Mouse (Mus musculus) embryo, embryonic 10.5 days (tissue): ENCODE results near the gene Dnajc30.
"Not testable (repeated sequence)": the region's sequence is repeated elsewhere in the genome, so short reads cannot be mapped to it uniquely, and the experiment has no call there.

Experiments
- DNase-seq: peaks from one replicate; pipeline ENCODE4 v3.0.0-alpha.2; 2015; ENCODE audit warnings: low spot score

Dnajc30 gene

GRCm38 (mm10) chr5:135063629-135064381 is at the start of gene Dnajc30:
Dnajc30 (plus strand) TSS chr5:135064202.
- peak; percentile 99 for DNase-seq

GRCm38 (mm10) chr5:135015497-135015896 is 48.5 kb upstream of the Dnajc30 start:
- DNase-seq, result peak; percentile 88

- DNase-seq, result no peak
These were observed 47.7 kb upstream of the Dnajc30 start for GRCm38 (mm10) chr5:135016224-135016759.

GRCm38 (mm10) chr5:135021814-135022213 is 42.2 kb upstream of the Dnajc30 start:
- DNase-seq, result no peak

GRCm38 (mm10) chr5:135023344-135024173 is 40.4 kb upstream of the Dnajc30 start, which contains the start of gene Stx1a:
Stx1a (plus strand) TSS chr5:135023482.
- peak; percentile 96 for DNase-seq

GRCm38 (mm10) chr5:135024665-135025224 is 39.3 kb upstream of the Dnajc30 start:
- DNase-seq, result peak; percentile 40

GRCm38 (mm10) chr5:135025899-135026298 is 38.1 kb upstream of the Dnajc30 start:
- DNase-seq, result no peak

GRCm38 (mm10) chr5:135029007-135029854 is 34.8 kb upstream of the Dnajc30 start:
- DNase-seq, result no peak

GRCm38 (mm10) chr5:135032581-135032980 is 31.4 kb upstream of the Dnajc30 start:
- DNase-seq, result no peak

- no peak for DNase-seq
These were observed 29.4 kb upstream of the Dnajc30 start for GRCm38 (mm10) chr5:135034593-135034992.

GRCm38 (mm10) chr5:135035608-135036359 is 28.2 kb upstream of the Dnajc30 start:
- DNase-seq, result no peak

GRCm38 (mm10) chr5:135037946-135038345 is 26.1 kb upstream of the Dnajc30 start:
- DNase-seq, result no peak

GRCm38 (mm10) chr5:135039541-135039940 is 24.5 kb upstream of the Dnajc30 start:
- DNase-seq, result no peak

- DNase-seq, result no peak
These were observed 23.9 kb upstream of the Dnajc30 start for GRCm38 (mm10) chr5:135040059-135040458.

- DNase-seq, result no peak
These were observed 23.2 kb upstream of the Dnajc30 start for GRCm38 (mm10) chr5:135040777-135041176.

GRCm38 (mm10) chr5:135042105-135042788 is 21.8 kb upstream of the Dnajc30 start:
- DNase-seq, result no peak

GRCm38 (mm10) chr5:135044575-135044974 is 19.4 kb upstream of the Dnajc30 start:
- no peak for DNase-seq

GRCm38 (mm10) chr5:135048539-135048938 is 15.5 kb upstream of the Dnajc30 start:
- no peak for DNase-seq

GRCm38 (mm10) chr5:135049268-135049667 is 14.7 kb upstream of the Dnajc30 start:
- DNase-seq, result not testable (repeated sequence)

- DNase-seq, result no peak
These were observed 10.6 kb upstream of the Dnajc30 start for GRCm38 (mm10) chr5:135053356-135053755.
